Mouse (Mus musculus): Measurements from ENCODE around the gene Aaed1.

GRCm38 (mm10) chr13:64333102-64333501 is 20.6 kb upstream of the Aaed1 start:
- TF ChIP-seq CTCF (IDR thresholded peaks at IDR 0.05), result no peak
- no peak for TF ChIP-seq EP300 (IDR thresholded peaks at IDR 0.05)

All from lung, postnatal 0 days (tissue).